Mouse (Mus musculus) gastrocnemius, adult 18-20 months (tissue): ENCODE data around the gene Skap1. TPM values are rescaled to one million over a fixed set of nuclear protein-coding genes. Genes with fewer than 3 reads are reported as not detected.
A peak's percentile ranks its signal among the peaks of the same experiment; 100 is the strongest.

ENCODE experiments used
- DNase-seq: peaks from one replicate; pipeline ENCODE4 v3.0.0; 2021; ENCODE audit warnings: low spot score
- long read RNA-seq, 2 experiments: library from polyadenylated mRNA; stranded (forward); transcript quantifications; one replicate each; pipeline ENCODE4 v2.0.0; 2021
- total RNA-seq, 2 experiments: library from RNA; stranded (reverse); gene quantifications; 2 replicates each; pipeline ENCODE4 v1.2.3; 2021

The Skap1 gene
- not detected for total RNA-seq
- long read RNA-seq, experiment 1, partial matches to known transcripts = 0 of 1 reads
- long read RNA-seq, experiment 1, other reads (novel, unspliced or antisense) = 0 of 1 reads
- long read RNA-seq, experiment 2 = 0 reads

GRCm38 (mm10) chr11:96463986-96464715, at the start of gene Skap1:
TSS of gene Skap1 (plus strand) at chr11:96464593.
- no peak for DNase-seq

GRCm38 (mm10) chr11:96421074-96421473, 43.3 kb upstream of the Skap1 start:
- DNase-seq = no peak

- DNase-seq = no peak
These were observed 42.7 kb upstream of the Skap1 start for GRCm38 (mm10) chr11:96421517-96422265.

- DNase-seq = no peak
These were observed 39.2 kb upstream of the Skap1 start for GRCm38 (mm10) chr11:96425193-96425592.

GRCm38 (mm10) chr11:96426191-96426590, 38.2 kb upstream of the Skap1 start:
- DNase-seq = no peak

GRCm38 (mm10) chr11:96426805-96427204, 37.6 kb upstream of the Skap1 start:
- DNase-seq = no peak

- no peak for DNase-seq
These were observed 35.3 kb upstream of the Skap1 start for GRCm38 (mm10) chr11:96429062-96429461.

- no peak for DNase-seq
These were observed 34.5 kb upstream of the Skap1 start for GRCm38 (mm10) chr11:96429891-96430290.

GRCm38 (mm10) chr11:96431871-96432270, 32.5 kb upstream of the Skap1 start:
- no peak for DNase-seq

GRCm38 (mm10) chr11:96434888-96435287, 29.5 kb upstream of the Skap1 start:
- no peak for DNase-seq

GRCm38 (mm10) chr11:96436525-96436924, 27.9 kb upstream of the Skap1 start:
- no peak for DNase-seq

- peak; percentile 39 for DNase-seq
These were observed 25.6 kb upstream of the Skap1 start for GRCm38 (mm10) chr11:96438787-96439186.

- DNase-seq = no peak
These were observed 22.7 kb upstream of the Skap1 start for GRCm38 (mm10) chr11:96441546-96442185.

- DNase-seq = no peak
These were observed 21.9 kb upstream of the Skap1 start for GRCm38 (mm10) chr11:96442468-96442867.

- no peak for DNase-seq
These were observed 16.5 kb upstream of the Skap1 start for GRCm38 (mm10) chr11:96447931-96448330.

GRCm38 (mm10) chr11:96455111-96455510, 9.3 kb upstream of the Skap1 start:
- no peak for DNase-seq

- DNase-seq = no peak
These were observed 8.6 kb upstream of the Skap1 start for GRCm38 (mm10) chr11:96455699-96456326.

GRCm38 (mm10) chr11:96456508-96457305, 7.7 kb upstream of the Skap1 start:
- DNase-seq = no peak

GRCm38 (mm10) chr11:96461766-96462165, 2.6 kb upstream of the Skap1 start:
- DNase-seq = no peak

- no peak for DNase-seq
These were observed 2.1 kb upstream of the Skap1 start for GRCm38 (mm10) chr11:96462191-96462752.

GRCm38 (mm10) chr11:96464716-96465060, 295 bp downstream of the Skap1 start:
- no peak for DNase-seq
